Mouse (Mus musculus) c-Kit-positive CD71-positive TER-119-positive erythroid progenitor cells, embryonic 14.5 days (primary cell): ENCODE measurements around the gene Ric8a.

Experiments used
- DNase-seq: peaks from one replicate; pipeline ENCODE4 v3.0.0-alpha.2; 2013; ENCODE audit warnings: low spot score

Gene Ric8a

DNA sequence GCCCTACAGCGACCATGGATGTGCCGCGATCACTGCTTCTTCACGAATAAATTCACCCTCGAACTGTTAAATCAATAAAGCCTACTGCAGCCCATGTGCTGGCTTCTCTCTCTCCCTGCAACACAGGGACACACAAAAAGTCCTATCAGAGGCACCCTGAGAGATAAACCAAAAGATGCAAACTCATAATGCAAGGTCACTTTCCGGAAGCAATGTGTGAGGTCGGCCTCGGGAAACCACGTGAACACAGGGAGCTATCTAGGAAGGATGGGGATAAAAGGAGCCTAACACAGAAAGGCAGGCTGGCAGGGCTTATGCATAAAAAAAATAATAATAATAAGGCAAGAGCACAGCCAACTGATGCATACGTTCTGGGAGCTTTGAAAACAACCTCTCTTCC lies 10.1 kb upstream of the Ric8a start:
- no peak for DNase-seq

DNA sequence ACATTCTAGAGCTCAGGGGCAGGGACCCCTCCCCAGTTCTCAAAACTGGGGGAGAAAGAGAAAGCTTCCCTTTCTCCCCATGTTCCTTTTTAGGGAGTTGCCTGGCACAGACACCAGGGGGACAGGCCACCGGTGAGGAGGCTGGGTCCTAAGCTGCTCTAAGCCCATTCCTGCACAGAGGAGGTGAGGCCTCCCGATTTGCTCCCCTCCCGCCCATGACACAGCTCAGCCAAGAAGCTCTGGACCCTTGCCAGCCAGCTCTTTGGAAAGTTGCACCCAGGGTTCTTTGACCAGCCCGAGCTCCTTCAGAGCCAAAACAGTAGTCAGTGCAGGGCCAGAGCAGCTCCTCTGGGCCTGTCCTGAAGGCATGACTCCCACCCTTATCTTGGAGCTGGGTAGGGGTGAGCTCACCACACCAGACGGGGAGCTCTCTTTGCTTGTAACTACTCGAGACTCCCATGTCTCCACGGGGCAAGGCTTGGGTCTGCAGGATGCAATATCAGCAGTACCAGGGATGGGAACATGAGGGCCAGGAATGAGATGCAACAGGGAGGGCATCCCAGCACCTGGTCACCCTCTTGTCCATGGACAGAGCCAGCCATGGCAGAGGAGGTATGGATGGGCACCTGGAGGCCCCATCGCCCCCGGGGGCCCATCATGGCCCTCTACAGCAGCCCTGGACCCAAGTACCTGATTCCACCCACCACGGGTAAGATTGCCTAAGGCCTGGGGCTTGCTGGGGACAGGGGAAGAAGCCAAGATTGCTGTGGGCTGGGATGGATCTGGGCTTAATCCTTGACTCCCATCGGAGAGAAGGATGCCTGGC lies 8.8 kb upstream of the Ric8a start, which contains the start of gene Odf3:
Gene Odf3 (plus strand): TSS at position 51 of the 826 bp plus-strand sequence.
- DNase-seq = no peak

DNA sequence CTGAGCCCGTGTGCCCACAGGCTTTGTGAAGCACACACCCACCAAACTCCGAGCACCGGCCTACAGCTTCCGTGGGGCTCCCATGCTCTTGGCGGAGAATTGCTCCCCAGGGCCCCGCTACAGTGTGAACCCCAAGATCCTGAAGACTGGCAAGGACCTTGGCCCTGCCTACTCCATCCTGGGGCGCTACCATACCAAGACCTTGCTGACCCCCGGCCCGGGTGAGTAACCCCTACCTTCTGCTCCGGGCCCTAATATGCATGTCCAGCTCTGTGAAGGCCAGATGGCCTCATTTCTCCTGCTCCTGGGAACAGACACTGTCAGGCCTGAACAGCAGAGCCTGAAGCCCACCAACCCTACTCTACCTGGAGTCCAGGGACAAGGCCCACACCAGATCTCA lies 8.2 kb upstream of the Ric8a start:
- no peak for DNase-seq

DNA sequence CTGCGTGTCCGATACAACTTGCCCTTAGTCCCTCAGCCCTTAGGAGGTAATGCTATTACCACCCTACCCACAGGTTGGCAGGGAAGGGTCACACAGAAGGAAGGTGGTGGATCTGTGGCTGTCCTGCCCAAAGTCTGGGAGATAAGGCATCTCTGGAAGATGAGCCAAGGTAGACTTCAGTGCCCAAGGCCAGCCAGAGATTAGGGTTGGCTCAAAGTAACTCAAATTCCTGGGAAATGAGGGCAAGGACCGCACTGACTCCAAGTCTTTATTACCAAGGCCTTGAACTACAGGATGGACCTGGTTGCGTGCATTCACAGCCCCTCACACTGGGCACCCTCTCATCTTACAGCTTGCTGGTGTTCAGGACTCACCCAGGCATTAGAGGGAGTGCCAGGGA lies 4.8 kb upstream of the Ric8a start:
- no peak for DNase-seq

DNA sequence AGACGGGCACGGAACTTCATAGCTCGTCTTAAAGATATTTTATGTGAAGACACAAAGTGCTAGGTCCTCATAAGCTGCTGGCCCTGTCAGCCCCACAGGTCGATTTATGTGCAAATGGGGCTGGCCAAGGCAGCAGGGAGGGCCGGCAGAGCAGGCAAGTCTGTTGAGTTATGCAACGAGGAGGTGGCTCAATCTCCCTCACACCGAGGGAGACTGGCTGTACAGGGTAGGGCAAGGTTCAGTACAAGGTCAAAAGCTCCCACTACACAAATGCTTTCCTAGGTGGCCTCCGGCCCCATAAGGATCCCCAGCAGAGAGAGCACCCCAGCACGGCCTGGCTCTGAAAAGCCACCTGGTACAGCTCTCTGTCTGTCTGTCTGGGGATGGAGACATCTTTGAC lies 3.4 kb upstream of the Ric8a start:
- no peak for DNase-seq

DNA sequence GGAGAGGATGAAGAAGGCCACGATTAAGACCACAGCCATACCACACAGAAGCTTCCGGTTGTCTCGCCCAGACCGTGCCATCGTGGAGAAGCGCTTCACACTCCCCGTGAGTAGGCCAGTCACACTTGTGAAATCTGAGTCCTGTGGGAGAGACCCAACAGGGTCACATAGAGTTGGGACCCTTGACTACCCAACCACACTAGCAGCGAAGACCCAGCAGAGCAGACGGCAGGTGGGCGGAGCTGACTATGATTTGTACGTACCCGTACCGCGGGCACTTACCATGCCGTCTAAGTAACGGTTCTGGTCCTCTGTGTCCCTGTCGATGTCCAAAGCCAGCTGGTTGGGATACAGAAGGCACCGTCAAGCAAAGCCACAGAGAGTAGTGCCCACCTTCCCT lies 2.3 kb upstream of the Ric8a start:
- no peak for DNase-seq

DNA sequence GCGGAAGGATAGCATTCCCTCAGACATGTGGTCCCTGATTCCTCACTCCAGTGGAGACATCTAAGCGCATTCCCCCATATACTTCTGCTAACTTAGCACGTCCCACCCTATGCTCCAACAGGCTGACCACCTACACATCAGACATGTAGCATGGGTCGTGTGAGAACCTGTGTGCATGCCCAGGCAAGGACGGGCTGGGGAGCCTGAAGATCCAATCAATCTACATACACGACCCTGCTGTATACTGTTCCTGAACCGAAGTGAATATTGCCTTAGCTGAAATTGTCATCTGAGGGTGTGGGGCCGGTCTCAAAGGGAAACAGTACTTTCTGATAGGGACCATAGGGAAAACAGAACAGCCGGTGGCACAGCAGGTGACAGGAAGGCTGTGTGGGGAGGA lies 1.6 kb upstream of the Ric8a start:
- no peak for DNase-seq

DNA sequence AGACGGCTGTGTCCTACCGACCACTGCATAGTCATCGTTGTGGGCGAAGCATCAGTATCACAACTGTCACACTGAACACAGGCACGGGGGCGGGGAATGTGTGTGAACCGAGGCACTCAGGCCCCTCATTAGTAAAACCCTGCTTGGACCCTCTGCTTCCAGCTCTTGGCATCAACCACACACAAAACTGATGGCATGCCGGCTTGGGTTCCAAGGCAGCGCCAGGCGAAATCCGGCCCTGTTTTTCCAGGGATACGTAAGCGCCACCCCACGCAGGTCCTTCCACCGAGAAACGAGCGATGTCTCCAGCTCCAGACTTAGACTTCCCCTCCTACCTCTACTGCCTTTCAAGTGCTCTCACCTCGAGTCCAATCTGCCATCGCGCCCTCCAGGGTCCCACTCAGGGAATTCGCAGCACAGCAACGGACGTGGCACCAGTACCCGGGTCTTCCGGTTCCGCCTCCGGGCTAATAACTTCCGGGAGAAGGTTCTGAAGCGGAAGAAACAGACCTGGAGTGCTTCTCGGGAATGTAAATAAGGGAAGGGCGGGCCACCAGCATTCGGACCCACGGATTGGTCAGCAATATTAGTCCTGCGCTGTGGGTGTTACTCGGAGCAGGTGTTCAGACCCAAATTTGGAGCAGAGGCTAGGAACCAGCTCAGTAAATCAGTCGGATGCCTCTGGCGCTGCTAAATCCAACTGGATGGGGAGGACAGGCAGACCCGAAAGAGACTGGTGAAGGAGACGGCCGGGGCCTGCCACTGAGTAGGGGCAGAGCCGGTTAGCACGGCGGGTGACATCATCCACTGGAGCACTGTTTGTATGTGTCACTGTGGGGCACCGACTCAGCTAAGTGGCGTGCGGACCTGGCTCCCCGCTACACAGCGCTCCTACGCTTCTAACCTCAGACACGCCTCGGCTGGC lies 635 bp upstream of the Ric8a start, which contains the start of gene Gm45785:
Gene Gm45785 (minus strand): TSS at position 472 of the 925 bp plus-strand sequence.
- DNase-seq = peak; percentile 81

DNA sequence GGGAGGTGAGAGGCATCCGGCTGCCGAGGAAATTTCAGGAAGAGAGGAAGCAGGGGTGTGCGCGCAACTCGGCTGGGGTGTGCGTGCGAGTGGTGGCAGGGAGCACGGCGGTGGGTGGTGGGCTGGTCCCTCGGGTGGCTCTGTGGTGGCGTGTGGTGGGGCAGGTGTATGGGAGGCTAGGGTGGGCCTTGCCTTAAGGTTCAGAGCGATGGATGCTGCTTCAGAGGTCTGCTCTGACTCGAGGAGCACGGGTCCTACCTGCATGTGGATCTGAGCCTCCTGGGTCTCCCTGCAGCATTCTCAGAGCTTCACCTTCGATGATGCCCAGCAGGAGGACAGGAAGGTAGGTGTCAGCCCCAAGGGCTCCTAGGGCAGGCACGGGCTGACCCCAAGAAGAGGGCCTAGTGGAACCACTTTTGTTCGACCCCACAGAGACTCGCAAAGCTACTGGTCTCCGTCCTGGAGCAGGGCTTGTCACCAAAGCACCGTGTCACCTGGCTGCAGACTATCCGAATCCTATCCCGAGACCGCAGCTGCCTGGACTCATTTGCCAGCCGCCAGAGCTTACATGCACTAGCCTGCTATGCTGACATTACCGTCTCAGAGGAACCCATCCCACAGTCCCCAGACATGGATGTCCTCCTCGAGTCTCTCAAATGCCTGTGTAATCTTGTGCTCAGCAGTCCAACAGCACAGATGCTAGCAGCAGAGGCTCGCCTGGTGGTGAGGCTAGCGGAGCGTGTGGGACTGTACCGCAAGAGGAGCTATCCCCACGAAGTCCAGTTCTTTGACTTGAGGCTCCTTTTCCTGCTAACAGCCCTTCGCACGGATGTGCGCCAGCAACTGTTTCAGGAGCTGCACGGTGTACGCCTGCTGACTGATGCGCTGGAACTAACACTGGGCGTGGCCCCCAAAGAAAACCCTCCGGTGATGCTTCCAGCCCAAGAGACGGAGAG lies 1.1 kb downstream of the Ric8a start, which contains the start of gene Bet1l:
Gene Bet1l (minus strand): TSS at position 28 of the 956 bp plus-strand sequence.
- peak; percentile 17 for DNase-seq

DNA sequence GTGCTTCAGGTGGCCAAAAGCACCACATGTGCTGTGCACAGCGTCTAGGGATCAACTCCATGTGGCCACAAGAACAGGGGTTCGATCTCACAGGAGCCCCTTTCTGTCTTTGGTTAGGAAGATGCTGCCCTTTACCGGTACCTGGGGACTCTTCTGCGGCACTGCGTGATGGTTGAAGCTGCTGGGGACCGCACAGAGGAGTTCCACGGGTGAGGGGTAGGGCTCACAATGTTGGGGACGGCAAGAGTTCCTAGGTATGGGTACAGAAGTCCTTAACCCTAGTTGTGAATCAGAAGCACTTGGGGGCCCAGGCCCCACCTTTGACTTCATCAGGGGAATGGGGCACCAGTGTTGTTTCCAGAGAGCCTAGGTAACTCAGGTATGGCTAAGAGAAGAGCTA lies 2.0 kb downstream of the Ric8a start:
- DNase-seq = no peak

DNA sequence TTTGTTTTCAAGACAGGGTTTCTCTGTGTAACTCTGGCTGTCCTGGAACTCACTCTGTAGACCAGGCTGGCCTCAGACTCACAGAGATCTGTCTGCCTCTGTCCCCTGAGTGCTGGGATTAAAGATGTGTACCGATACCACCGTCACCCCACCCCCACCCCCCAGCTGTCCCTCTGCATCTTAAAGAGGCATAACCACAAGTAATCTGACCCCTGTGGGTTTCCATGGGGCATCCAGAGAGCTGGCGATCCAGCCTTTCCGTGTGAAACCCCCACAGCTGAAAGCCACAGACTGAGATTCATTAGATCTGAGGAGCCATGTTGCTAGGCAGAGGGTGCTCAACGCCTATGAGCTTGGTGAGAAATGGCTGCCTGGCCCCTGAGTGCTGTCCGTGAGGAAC lies 3.2 kb downstream of the Ric8a start:
- no peak for DNase-seq

DNA sequence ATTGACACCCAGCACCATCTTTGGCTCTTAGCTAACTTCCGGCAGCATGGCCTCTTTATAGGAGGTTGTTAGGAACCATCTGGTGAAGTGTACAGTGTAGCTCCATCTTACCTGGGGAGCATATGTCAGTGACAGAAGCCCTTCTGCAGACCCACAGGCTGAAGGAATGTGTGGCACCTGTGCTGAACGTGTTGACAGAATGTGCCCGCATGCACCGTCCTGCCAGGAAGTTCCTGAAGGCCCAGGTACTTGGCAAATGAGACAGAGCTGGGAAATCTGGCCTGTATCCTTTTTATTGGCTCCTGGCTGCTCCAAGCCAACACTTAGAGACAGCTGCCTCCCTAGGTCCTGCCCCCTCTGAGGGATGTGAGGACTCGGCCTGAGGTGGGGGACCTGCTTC lies 4.0 kb downstream of the Ric8a start:
- no peak for DNase-seq

DNA sequence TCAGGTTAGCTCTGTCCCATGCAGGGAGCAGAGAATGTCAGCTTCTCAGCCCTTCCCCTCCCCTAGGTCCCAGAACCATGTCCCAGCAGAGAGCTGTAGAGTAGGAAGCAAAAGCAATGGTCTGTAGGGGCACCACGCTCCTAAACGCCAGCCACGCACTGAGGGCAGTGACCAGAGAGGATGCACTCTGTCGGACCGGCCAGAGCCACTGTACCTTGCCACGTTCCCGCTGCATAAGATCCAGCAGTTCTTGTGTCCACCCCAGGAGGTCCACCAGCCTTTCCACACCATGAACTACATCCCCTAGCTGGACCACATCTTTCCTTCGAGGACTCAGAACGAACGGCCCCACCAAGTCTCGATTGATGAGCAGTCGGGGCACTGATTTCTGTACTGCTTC lies 8.0 kb downstream of the Ric8a start:
- DNase-seq = no peak

DNA sequence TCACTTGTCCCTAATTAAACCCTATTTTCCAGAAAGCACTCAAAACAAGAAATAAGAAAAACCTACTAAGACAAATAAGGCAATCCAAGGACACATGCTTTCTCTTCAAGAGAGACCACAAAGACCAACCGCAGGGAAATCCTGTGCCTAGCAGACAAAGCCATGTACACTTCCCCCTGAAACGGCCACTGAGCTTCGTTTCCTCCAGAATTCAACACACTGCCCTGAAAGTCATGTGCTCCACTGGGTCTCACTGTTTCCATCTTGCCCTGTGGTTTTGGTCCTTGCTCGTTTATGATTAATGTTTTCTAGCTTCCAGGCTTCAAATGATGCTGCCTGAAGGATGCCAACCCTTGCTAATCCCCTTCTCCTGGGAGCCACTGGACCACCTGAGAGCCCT lies 17.5 kb downstream of the Ric8a start:
- DNase-seq = no peak

DNA sequence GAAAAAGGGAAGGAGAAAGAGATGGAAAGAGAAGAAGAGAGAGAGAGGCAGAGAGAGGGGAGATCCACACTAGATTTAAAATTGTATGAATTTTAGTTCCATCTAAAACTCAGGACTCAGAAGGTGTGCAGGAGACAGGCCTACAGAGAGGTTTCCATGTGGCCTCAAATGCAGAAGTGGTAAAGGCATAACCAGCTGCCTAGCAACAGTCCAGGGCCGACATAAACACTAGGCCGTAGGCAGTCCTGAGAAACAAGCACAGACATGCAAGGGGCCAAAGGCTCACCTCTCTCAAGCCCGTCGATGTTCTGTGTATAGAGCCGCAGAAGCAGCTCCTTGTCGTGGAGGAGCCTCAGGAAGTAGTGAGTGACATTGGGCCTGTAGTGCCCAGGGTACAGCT lies 20.6 kb downstream of the Ric8a start:
- no peak for DNase-seq

DNA sequence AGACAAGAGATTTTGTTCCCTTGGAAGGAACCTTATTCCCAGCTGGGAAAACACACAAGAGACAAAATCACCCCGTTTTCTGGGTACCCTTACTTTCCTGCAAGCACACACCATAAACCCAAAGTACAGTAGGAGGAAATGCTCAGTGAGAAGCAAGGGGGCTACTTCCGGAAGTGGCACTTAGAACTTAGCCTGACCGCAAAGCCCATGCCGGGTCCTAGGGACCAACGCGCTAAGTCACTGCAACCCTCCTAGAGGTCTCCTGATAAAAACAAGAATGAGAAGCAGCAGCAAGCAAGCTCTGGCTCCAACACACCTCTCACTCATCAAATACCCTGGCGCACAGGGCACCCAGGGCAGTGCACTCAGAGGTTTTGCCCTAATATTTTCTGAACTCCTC lies 22.6 kb downstream of the Ric8a start:
- DNase-seq = no peak

DNA sequence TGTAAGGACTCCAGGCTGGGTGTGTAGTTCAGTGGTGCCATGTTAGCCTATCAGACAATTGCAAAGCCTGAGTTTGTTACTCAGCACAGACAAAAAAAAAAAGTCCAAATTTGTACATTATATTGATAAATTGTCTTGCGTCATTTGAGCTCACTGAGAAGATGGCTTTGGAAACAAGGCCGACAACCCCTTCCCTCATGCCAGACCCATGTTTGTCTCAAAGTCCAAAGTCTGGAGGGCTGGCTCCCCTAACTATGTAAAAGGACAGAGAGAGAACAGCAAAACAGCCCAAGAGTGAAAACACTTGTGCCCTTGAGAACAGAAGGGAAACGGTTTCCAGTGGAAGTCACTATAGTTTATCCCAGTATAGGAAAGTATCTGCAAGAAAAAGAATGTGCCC lies 23.7 kb downstream of the Ric8a start:
- DNase-seq = no peak

DNA sequence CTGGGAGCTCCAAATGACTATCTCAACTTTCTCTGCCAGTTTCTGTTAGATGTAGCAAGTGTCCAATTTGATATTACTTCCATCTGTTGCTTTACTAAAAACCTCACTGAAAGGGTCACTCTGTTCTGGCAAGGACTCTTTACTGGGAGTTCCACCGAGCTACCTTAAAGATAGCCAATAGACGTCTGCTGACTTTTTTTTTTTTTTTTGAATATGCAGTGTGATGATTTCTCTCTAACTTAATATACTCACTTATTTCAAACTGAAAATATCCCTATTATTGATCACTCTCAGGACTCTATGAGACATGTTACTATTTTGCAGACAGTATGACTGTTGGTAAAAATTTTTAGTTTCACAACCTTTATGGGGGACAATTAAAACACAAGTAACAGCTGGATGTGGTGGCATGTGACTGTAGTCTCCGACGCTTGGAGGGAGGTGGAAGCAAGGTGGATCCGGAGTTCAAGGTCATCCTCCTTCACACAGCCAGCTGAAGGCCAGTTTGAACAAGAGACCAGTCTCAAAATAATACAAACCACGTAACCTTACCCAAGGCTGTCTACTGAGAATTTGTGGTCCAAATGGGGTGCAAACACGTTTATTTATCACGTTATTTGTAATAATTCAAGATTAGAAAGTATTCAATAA lies 24.2 kb downstream of the Ric8a start:
- DNase-seq = peak; percentile 25

DNA sequence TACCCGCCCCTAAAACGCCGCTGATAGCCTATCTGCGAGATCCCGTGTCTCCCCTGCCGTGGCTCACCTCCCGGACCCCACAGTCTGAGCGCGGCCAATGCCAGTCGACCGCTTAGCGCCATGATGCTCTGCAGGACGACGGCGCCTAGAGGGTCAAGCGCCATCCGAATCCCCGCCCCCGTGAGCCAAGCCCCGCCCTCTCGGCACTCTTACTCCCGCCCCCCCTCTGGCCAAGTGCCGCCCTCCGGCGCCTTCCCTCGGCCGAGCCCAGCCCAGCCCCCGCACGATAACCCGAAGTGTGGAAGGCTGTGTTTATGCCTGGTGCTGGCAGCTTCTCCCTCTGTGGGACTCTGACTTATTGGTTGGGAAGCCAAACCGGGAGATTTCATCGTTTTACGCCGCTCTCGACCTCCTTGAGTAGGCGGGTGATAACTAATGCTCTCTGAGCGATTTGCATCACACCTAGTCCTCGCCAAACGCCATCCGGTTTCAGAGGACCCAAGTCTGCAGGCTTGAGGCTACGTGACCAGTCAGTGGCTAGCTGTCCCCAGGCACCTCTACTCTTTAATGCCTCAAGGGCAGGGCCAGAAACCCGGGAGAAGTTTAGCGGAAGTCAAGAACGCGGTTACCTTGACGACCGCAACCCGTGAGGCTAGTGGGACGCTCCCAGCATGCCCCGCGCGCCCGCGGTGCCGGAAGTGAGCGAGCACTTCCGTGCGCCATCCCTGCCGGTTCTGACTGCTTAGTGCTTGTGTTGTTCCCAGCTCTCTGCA lies 25.1 kb downstream of the Ric8a start, which contains the start of the genes Psmd13 and Sirt3:
Gene Psmd13 (plus strand): TSS at position 273 of the 773 bp plus-strand sequence.
Gene Sirt3 (minus strand): TSS at position 614 of the 773 bp plus-strand sequence.
- peak; percentile 92 for DNase-seq

DNA sequence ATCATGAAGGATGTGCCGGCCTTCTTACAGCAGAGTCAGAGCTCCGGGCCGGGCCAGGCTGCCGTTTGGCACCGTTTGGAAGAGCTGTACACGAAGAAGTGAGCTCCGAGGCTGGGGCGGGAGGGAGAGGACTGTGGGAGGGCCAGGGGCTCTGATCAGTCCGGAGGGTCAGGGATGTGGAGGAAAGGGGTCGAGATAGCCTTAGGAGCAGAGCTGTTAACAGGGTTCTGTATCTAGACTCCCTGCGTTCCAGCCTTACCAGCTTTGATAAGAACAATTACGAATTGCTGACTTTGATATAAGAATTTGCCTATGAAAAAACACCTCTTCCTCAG lies 25.7 kb downstream of the Ric8a start:
- no peak for DNase-seq
